Mouse (Mus musculus): ENCODE measurements at regions not wholly inside any gene's neighbourhood (a gene's known extent, or its start where the extent isn't known, plus 50 kb on each side); places are given as distances from the start of the nearest gene placed in this dataset.

- no peak overlapping the region for H3K9ac ChIP-seq (ENCODE audit: insufficient read depth, low read depth)
- DNase-seq (ENCODE audit: extremely low read depth), result no peak
- no peaks in the 10 kb centered on the region for H3K9me3 ChIP-seq (replicated peaks; ENCODE audit: low read length)
- no peaks in the 10 kb centered on the region for H3K27me3 ChIP-seq (replicated peaks)
- no peak for TF ChIP-seq ETS1 (conservative IDR thresholded peaks at IDR 0.05; ENCODE audit: low read depth, low read length)
- TF ChIP-seq MXI1 (IDR thresholded peaks at IDR 0.05; ENCODE audit: low read depth, low read length), result no peak
- TF ChIP-seq RCOR1 (conservative IDR thresholded peaks at IDR 0.05; ENCODE audit: low read depth, low read length), result no peak
- no peak for TF ChIP-seq JUND (conservative IDR thresholded peaks at IDR 0.05; ENCODE audit: low read depth, low read length)
- no peak for TF ChIP-seq CTCF (conservative IDR thresholded peaks at IDR 0.05 in 1 of 2, IDR thresholded peaks at IDR 0.05 in 1 of 2; ENCODE audit: low read depth in 2 of 2, low read length in 2 of 2)
- no peak for TF ChIP-seq NELFE (IDR thresholded peaks at IDR 0.05; ENCODE audit: low read depth, low read length)
- no peak for TF ChIP-seq RAD21 (IDR thresholded peaks at IDR 0.05; ENCODE audit: low read depth, low read length)
- no peak for TF ChIP-seq KAT2A (IDR thresholded peaks at IDR 0.05; ENCODE audit: insufficient replicate concordance, low read length)
- TF ChIP-seq EP300 (IDR thresholded peaks at IDR 0.05; ENCODE audit: low read length), result no peak
- no peak for TF ChIP-seq MYC (IDR thresholded peaks at IDR 0.05; ENCODE audit: low read depth, low read length)
- no peak for TF ChIP-seq POLR2AphosphoS2 (IDR thresholded peaks at IDR 0.05; ENCODE audit: low read depth, low read length)
- no peak for TF ChIP-seq ZNF384 (IDR thresholded peaks at IDR 0.05; ENCODE audit: low read depth, low read length)
- TF ChIP-seq IRF4 (IDR thresholded peaks at IDR 0.05; ENCODE audit: low read depth, low read length), result no peak
- TF ChIP-seq UBTF (IDR thresholded peaks at IDR 0.05; ENCODE audit: low read depth, low read length), result no peak
- TF ChIP-seq E2F4 (IDR thresholded peaks at IDR 0.05; ENCODE audit: insufficient replicate concordance, low read depth, low read length), result no peak
- TF ChIP-seq BHLHE40 (IDR thresholded peaks at IDR 0.05; ENCODE audit: low read depth, low read length), result no peak
- TF ChIP-seq POLR2A (IDR thresholded peaks at IDR 0.05; ENCODE audit: low read depth, low read length), result no peak
- TF ChIP-seq CHD1 (IDR thresholded peaks at IDR 0.05; ENCODE audit: low read depth, low read length), result no peak
- peaks cover 0 to 15% of the 10 kb centered on the region in 2 experiments; a peak in 1 of 4 replicates for H3K4me1 ChIP-seq (ENCODE audit: control insufficient read depth in 1 of 2, insufficient read depth in 2 of 2)
- dilution Hi-C loops (cut with MboI; ENCODE audit: extremely low pct_ligation_motif_present, extremely low pct_unique_long_range_greater_than_20kb, low sequenced_read_pairs) (no loop called here), in situ Hi-C loops (cut with MboI; ENCODE audit: low pct_ligation_motif_present, low pct_unique_long_range_greater_than_20kb, low sequenced_read_pairs) (no loop called here)
- H3K27ac ChIP-seq (ENCODE audit: insufficient read depth, low read depth), result no peak overlapping the region
- no peak overlapping the region for H3K4me3 ChIP-seq (replicated peaks in 1 of 3; ENCODE audit: low read depth in 2 of 3, low read length in 2 of 3, poor library complexity in 1 of 3)
- no peak overlapping the region for H3K4me2 ChIP-seq (ENCODE audit: insufficient read depth, low read depth, poor library complexity, severe bottlenecking)
- H3K79me2 ChIP-seq (replicated peaks; ENCODE audit: control insufficient read depth, extremely low read depth, insufficient read depth, poor library complexity, severe bottlenecking), result no peaks in the 10 kb centered on the region
- H3K36me3 ChIP-seq (replicated peaks in 1 of 2; ENCODE audit: control insufficient read depth in 1 of 2, insufficient read depth in 1 of 2, low read length in 1 of 2), result no peaks in the 10 kb centered on the region
Measured at GRCm38 (mm10) chr3:159734547-159734946, 104.9 kb upstream of the Wls start.

- peaks cover 0 to 19% of the 10 kb centered on the region in 2 experiments; a peak in 2 of 4 replicates for H3K4me1 ChIP-seq (ENCODE audit: control insufficient read depth in 1 of 2, insufficient read depth in 2 of 2)
- H3K9ac ChIP-seq (ENCODE audit: insufficient read depth, low read depth), result no peak overlapping the region
- H3K9me3 ChIP-seq (replicated peaks; ENCODE audit: low read length), result no peaks in the 10 kb centered on the region
- H3K4me3 ChIP-seq (replicated peaks in 1 of 3; ENCODE audit: low read depth in 2 of 3, low read length in 2 of 3, poor library complexity in 1 of 3), result no peak overlapping the region
- no peaks in the 10 kb centered on the region for H3K79me2 ChIP-seq (replicated peaks; ENCODE audit: control insufficient read depth, extremely low read depth, insufficient read depth, poor library complexity, severe bottlenecking)
- dilution Hi-C loops (cut with MboI; ENCODE audit: extremely low pct_ligation_motif_present, extremely low pct_unique_long_range_greater_than_20kb, low sequenced_read_pairs), result no loop called here
- H3K27me3 ChIP-seq (replicated peaks), result no peaks in the 10 kb centered on the region
- no peaks in the 10 kb centered on the region for H3K36me3 ChIP-seq (replicated peaks in 1 of 2; ENCODE audit: control insufficient read depth in 1 of 2, insufficient read depth in 1 of 2, low read length in 1 of 2)
- in situ Hi-C loops (cut with MboI; ENCODE audit: low pct_ligation_motif_present, low pct_unique_long_range_greater_than_20kb, low sequenced_read_pairs), result no loop called here
- no peak for DNase-seq (ENCODE audit: extremely low read depth)
- H3K4me2 ChIP-seq (ENCODE audit: insufficient read depth, low read depth, poor library complexity, severe bottlenecking), result no peak overlapping the region
- TF ChIP-seq E2F4 (IDR thresholded peaks at IDR 0.05; ENCODE audit: insufficient replicate concordance, low read depth, low read length) (no peak), RCOR1 (conservative IDR thresholded peaks at IDR 0.05; ENCODE audit: low read depth, low read length) (no peak), POLR2A (IDR thresholded peaks at IDR 0.05; ENCODE audit: low read depth, low read length) (no peak), ZNF384 (IDR thresholded peaks at IDR 0.05; ENCODE audit: low read depth, low read length) (no peak), MXI1 (IDR thresholded peaks at IDR 0.05; ENCODE audit: low read depth, low read length) (no peak), USF1 (IDR thresholded peaks at IDR 0.05; ENCODE audit: low read depth, low read length) (no peak), ZKSCAN1 (IDR thresholded peaks at IDR 0.05; ENCODE audit: borderline replicate concordance, low read depth, low read length) (no peak), MAX (IDR thresholded peaks at IDR 0.05; ENCODE audit: low read length) (no peak)
- H3K27ac ChIP-seq (ENCODE audit: insufficient read depth, low read depth), result no peak overlapping the region
Measured at GRCm38 (mm10) chr3:159736070-159736469, 103.4 kb upstream of the Wls start.
